Mouse (Mus musculus) kidney, adult 2 months (tissue): ENCODE measurements around the gene Sbsn.

Experiments
- CTCF ChIP-seq: fragments of 200-500 bp; conservative IDR thresholded peaks from 2 replicates; pipeline ENCODE4 v1.5.1; 2011; ENCODE audit warnings: low read depth, mild to moderate bottlenecking, control low read depth, low read length, moderate library complexity, mixed read lengths; ENCODE audit not compliant: insufficient read depth, insufficient read length
- POLR2A ChIP-seq: fragments of 200-500 bp; IDR thresholded peaks from one replicate; pipeline ENCODE4 v1.6.1; 2011; ENCODE audit warnings: low read depth, low read length, control low read depth

GRCm38 (mm10) chr7:30776104-30776503, 24.8 kb downstream of the Sbsn start:
- TF ChIP-seq CTCF (no peak), POLR2A (no peak)
